Mouse (Mus musculus) myocyte (in vitro differentiated cells): ENCODE measurements around the gene Pyurf. TPM values are rescaled to one million over a fixed set of nuclear protein-coding genes. Genes with fewer than 3 reads are reported as not detected.
A peak's percentile ranks its signal among the peaks of the same experiment; 100 is the strongest.

ENCODE experiments used
- H3K27me3 ChIP-seq: one replicate; pipeline ENCODE4 v1.6.1; 2011; ENCODE audit not compliant: control insufficient read depth, insufficient read depth, insufficient read length
- H3K36me3 ChIP-seq: one replicate; pipeline ENCODE4 v1.6.1; 2011; ENCODE audit not compliant: control insufficient read depth, insufficient read depth
- H3K4me2 ChIP-seq: one replicate; pipeline ENCODE4 v1.6.1; 2011; ENCODE audit warnings: low read depth, control low read depth
- H3K4me3 ChIP-seq: one replicate; pipeline ENCODE4 v1.5.1; 2011; ENCODE audit warnings: mild to moderate bottlenecking, control low read depth, moderate library complexity
- H3K79me2 ChIP-seq: one replicate; pipeline ENCODE4 v1.6.1; 2011; ENCODE audit not compliant: control insufficient read depth, insufficient read depth
- H3ac ChIP-seq: one replicate; pipeline ENCODE4 v1.6.1; 2011; ENCODE audit not compliant: control insufficient read depth, insufficient read length
- CEBPB ChIP-seq: IDR thresholded peaks from 2 replicates; pipeline ENCODE4 v1.6.1; 2011; ENCODE audit warnings: mild to moderate bottlenecking, moderate library complexity; ENCODE audit not compliant: poor library complexity, insufficient read depth, severe bottlenecking
- E2F4 ChIP-seq: IDR thresholded peaks from one replicate; pipeline ENCODE4 v1.6.1; 2011; ENCODE audit warnings: mild to moderate bottlenecking, control low read depth, moderate library complexity; ENCODE audit not compliant: insufficient read depth
- MAX ChIP-seq: IDR thresholded peaks from one replicate; pipeline ENCODE4 v1.6.1; 2011; ENCODE audit warnings: low read depth, mild to moderate bottlenecking, control low read depth
- MYOD1 ChIP-seq, 3 experiments: IDR thresholded peaks; one replicate each; pipeline ENCODE4 v1.6.1; 2011; ENCODE audit warnings: control low read depth in 2 of 3, low read depth in 2 of 3, mild to moderate bottlenecking in 2 of 3, moderate library complexity in 1 of 3; ENCODE audit not compliant: insufficient read length in 2 of 3, control insufficient read depth in 1 of 3
- MYOG ChIP-seq, 3 experiments: IDR thresholded peaks; one replicate each; pipeline ENCODE4 v1.6.1; 2011; ENCODE audit warnings: control low read depth in 2 of 3, low read depth in 2 of 3, mild to moderate bottlenecking in 2 of 3; ENCODE audit not compliant: insufficient read length in 2 of 3, control insufficient read depth in 1 of 3, insufficient read depth in 1 of 3
- POLR2A ChIP-seq: IDR thresholded peaks from one replicate; pipeline ENCODE4 v1.6.1; 2011; ENCODE audit warnings: low read depth, mild to moderate bottlenecking, control low read depth, moderate library complexity; ENCODE audit not compliant: insufficient read length
- POLR2AphosphoS2 ChIP-seq: IDR thresholded peaks from one replicate; pipeline ENCODE4 v1.6.1; 2011; ENCODE audit warnings: low read depth, control low read depth; ENCODE audit not compliant: insufficient read length
- REST ChIP-seq: IDR thresholded peaks from one replicate; pipeline ENCODE4 v1.6.1; 2011; ENCODE audit warnings: mild to moderate bottlenecking, control low read depth, moderate library complexity; ENCODE audit not compliant: insufficient read depth, insufficient read length
- SRF ChIP-seq: IDR thresholded peaks from one replicate; pipeline ENCODE4 v1.6.1; 2011; ENCODE audit warnings: low read depth; ENCODE audit not compliant: control insufficient read depth, insufficient read length
- TCF12 ChIP-seq: IDR thresholded peaks from one replicate; pipeline ENCODE4 v1.6.1; 2011; ENCODE audit warnings: mild to moderate bottlenecking, control low read depth; ENCODE audit not compliant: poor library complexity, insufficient read depth, severe bottlenecking
- TCF3 ChIP-seq: IDR thresholded peaks from one replicate; pipeline ENCODE4 v1.6.1; 2011; ENCODE audit warnings: low read depth, control low read depth; ENCODE audit not compliant: insufficient read length
- USF1 ChIP-seq: IDR thresholded peaks from one replicate; pipeline ENCODE4 v1.6.1; 2011; ENCODE audit warnings: low read depth, mild to moderate bottlenecking, control low read depth, moderate library complexity
- polyA plus RNA-seq: library from polyadenylated mRNA; unstranded; fragments of >200 nt; fragmentation: generic; extraction: Trizol; gene quantifications from one replicate; pipeline ENCODE4 v1.2.1, GENCODE M21; 2012; ENCODE audit warnings: missing spikeins

Gene Pyurf
- polyA plus RNA-seq, 1 experiment: 10.1 TPM

DNA sequence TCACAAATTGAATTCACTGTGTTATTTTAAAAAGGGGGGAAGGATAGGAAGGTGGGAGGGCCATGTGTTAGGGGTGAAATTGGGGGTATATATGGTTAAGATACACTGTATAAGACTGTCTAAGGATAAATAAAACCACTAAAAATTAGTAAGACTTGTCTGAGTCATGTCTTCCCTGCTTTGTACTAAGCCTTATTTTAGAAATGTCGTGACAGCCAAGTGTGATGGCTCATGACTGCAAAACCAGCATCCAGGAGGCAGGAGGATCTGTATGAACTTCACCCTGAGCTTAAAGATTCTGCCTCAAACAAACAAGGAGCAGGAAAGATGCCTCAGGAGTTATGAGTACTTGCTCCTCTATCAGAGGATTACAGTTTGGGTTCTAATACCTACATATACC, 7.7 kb downstream of the Pyurf start:
- Histone ChIP-seq H3K79me2 (no peaks in the 10 kb centered on the region), H3K27me3 (no peaks in the 10 kb centered on the region), H3ac (no peak overlapping the region), H3K4me2 (no peak overlapping the region), H3K4me3 (no peak overlapping the region), H3K36me3 (no peaks in the 10 kb centered on the region)
- TF ChIP-seq POLR2A (no peak), MYOG (IDR thresholded peaks at IDR 0.05; ENCODE audit: control insufficient read depth in 1 of 3, insufficient read depth in 1 of 3, insufficient read length in 2 of 3, low read depth in 2 of 3) (no peak), TCF12 (no peak), SRF (no peak), MAX (no peak), TCF3 (no peak), POLR2AphosphoS2 (no peak), REST (no peak), E2F4 (no peak), USF1 (no peak), MYOD1 (IDR thresholded peaks at IDR 0.05; ENCODE audit: control insufficient read depth in 1 of 3, insufficient read length in 2 of 3, low read depth in 2 of 3) (no peak), CEBPB (no peak)

DNA sequence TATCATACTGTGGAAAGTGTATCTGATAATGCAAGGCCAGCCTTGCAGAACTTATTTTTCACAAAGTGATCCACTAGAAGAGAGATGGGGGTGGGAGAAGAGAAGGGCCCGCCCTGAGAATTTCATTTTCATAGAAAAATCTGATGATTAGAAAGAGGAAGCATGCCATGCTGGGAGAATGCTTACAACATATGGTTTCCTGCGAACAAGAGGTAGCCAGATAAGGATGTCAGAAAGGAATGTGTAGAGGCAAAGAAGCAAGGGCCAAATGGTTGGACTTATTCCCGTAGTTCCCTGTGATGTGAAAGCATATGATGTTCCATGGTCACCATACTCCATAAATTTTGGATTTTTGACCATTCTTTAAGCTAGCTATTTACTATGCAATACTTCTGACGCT, 30.6 kb downstream of the Pyurf start:
- no peak overlapping the region for H3K4me2 ChIP-seq
- no peaks in the 10 kb centered on the region for H3K27me3 ChIP-seq
- H3ac ChIP-seq: no peak overlapping the region
- H3K79me2 ChIP-seq: no peaks in the 10 kb centered on the region
- H3K4me3 ChIP-seq: no peak overlapping the region
- TF ChIP-seq TCF12 (no peak), POLR2A (no peak), E2F4 (no peak), POLR2AphosphoS2 (no peak), USF1 (no peak), REST (no peak)
- H3K36me3 ChIP-seq: no peaks in the 10 kb centered on the region

DNA sequence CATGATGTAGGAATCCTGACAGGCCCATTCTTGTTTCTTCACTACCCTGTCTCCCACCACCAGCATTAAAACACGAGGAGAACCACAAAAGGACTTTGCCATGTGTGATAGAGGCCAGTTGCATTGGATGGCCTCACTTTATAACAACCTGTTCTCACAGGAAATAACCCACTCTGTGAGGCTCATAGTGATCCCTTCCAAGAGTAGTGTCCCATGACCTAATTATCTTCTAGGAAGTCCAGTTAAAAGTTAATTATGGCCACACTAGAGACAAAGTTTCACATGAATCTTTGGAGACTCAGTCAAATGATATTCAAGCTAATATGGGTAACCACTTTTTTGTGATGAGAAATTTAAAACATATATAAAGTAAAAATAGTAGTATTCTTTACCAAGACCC, 44.6 kb downstream of the Pyurf start:
- H3K27me3 ChIP-seq: no peaks in the 10 kb centered on the region
- H3K4me2 ChIP-seq: no peak overlapping the region
- no peaks in the 10 kb centered on the region for H3K36me3 ChIP-seq
- no peak for TF ChIP-seq POLR2AphosphoS2
- no peak for TF ChIP-seq USF1
- no peak for TF ChIP-seq SRF
- no peak for TF ChIP-seq TCF12
- TF ChIP-seq REST: no peak
- TF ChIP-seq POLR2A: no peak
- TF ChIP-seq CEBPB: no peak
- no peak for TF ChIP-seq MYOD1 (IDR thresholded peaks at IDR 0.05; ENCODE audit: control insufficient read depth in 1 of 3, insufficient read length in 2 of 3, low read depth in 2 of 3)
- no peak for TF ChIP-seq E2F4
- TF ChIP-seq MAX: no peak
- TF ChIP-seq TCF3: no peak
- H3K4me3 ChIP-seq: no peak overlapping the region
- no peaks in the 10 kb centered on the region for H3K79me2 ChIP-seq
- H3ac ChIP-seq: no peak overlapping the region

DNA sequence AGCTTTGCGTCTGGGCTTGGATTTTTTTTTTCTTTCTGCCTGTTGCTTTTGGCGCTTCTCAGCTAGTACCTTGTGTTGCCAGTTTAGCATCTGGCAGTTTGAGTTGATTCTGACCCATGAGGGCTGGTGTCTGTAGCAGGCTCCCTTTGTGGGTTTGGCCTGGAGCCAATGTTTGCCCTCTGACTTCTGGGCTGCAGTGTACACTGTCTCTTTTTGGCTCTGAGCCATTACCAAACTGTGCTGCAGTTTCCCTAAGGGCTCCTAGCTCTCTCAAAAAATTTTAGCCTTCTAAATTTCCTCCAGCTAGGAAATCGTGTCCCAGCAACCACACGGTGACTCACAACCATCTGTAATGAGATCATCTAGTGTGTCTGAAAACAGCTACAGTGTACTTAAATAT, 50.1 kb downstream of the Pyurf start:
- Histone ChIP-seq H3ac (no peak overlapping the region), H3K27me3 (no peaks in the 10 kb centered on the region), H3K4me2 (peak overlapping the region; percentile 31), H3K36me3 (no peaks in the 10 kb centered on the region), H3K79me2 (no peaks in the 10 kb centered on the region), H3K4me3 (no peak overlapping the region)
- TF ChIP-seq POLR2AphosphoS2: no peak
- TF ChIP-seq MYOG (IDR thresholded peaks at IDR 0.05; ENCODE audit: control insufficient read depth in 1 of 3, insufficient read depth in 1 of 3, insufficient read length in 2 of 3, low read depth in 2 of 3): peak in 1 of 3 experiments; percentile 10

DNA sequence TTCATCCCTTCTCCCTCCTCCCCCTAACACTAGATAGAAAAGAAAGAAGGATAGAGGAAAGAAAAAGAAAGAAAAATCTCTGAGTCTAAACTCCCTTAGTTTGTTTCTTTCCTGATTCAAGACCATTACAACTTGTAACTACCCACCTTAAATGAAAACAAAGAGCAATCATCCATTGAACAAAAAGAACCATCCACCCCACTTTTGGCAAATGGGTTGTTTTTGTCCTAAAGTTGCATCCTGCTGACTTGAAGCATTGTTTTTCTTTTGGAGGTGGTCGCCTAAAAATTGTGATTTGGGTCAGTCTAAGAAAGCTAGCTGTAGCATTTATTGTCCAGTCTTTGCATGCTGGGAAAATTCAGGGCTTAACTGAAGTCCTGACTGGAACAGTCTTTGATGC, 52.3 kb downstream of the Pyurf start:
- Histone ChIP-seq H3K4me2 (no peak overlapping the region), H3ac (no peak overlapping the region), H3K36me3 (no peaks in the 10 kb centered on the region), H3K4me3 (no peak overlapping the region), H3K27me3 (no peaks in the 10 kb centered on the region), H3K79me2 (no peaks in the 10 kb centered on the region)
- no peak for TF ChIP-seq E2F4
- no peak for TF ChIP-seq POLR2AphosphoS2
- no peak for TF ChIP-seq MYOG (IDR thresholded peaks at IDR 0.05; ENCODE audit: control insufficient read depth in 1 of 3, insufficient read depth in 1 of 3, insufficient read length in 2 of 3, low read depth in 2 of 3)
- no peak for TF ChIP-seq POLR2A
- TF ChIP-seq CEBPB: no peak
- no peak for TF ChIP-seq TCF12
- no peak for TF ChIP-seq TCF3
- TF ChIP-seq SRF: no peak
- TF ChIP-seq USF1: no peak
- no peak for TF ChIP-seq MYOD1 (IDR thresholded peaks at IDR 0.05; ENCODE audit: control insufficient read depth in 1 of 3, insufficient read length in 2 of 3, low read depth in 2 of 3)

Other genes starting within 250 kb of the Pyurf start
- gene Ppm1k, start 156.6 kb downstream of the Pyurf start, polyA plus RNA-seq: 0.47 TPM
- 0.44 TPM for gene Herc6, start 111.1 kb downstream of the Pyurf start, polyA plus RNA-seq
- 5.8 TPM for gene Lancl2, start 10.5 kb upstream of the Pyurf start, polyA plus RNA-seq
- 13.7 TPM for gene Vopp1, start 133.1 kb upstream of the Pyurf start, polyA plus RNA-seq
- not detected for gene Vmn1r21, start 158.3 kb upstream of the Pyurf start, polyA plus RNA-seq
- gene Vmn1r22, start 215.9 kb upstream of the Pyurf start, polyA plus RNA-seq: not detected
- not detected for gene Vmn1r23, start 234.8 kb upstream of the Pyurf start, polyA plus RNA-seq